Mouse (Mus musculus): ENCODE measurements at regions not wholly inside any gene's neighbourhood (a gene's known extent, or its start where the extent isn't known, plus 50 kb on each side); places are given as distances from the start of the nearest gene placed in this dataset.

DNA sequence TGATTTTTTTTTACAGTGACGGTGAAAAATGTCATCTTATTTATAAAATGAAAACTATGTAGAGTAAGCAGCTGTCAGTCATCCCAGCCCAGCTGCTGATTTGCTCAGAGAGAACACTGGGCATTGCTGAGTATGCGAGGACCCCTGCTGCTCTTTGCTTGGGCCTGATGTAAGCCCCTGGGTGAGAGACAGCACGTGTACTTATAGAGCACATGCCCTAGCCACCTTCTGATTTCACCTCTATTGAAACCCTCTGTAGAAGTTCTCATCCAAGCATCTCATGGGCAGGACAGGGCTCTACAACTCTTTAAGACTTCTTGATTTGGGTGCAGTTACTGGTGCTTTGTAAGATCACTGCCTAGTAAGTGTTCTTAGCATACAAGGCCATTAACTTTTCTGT is 182.2 kb downstream of the Rab11fip2 start:
- no peak for ATAC-seq

DNA sequence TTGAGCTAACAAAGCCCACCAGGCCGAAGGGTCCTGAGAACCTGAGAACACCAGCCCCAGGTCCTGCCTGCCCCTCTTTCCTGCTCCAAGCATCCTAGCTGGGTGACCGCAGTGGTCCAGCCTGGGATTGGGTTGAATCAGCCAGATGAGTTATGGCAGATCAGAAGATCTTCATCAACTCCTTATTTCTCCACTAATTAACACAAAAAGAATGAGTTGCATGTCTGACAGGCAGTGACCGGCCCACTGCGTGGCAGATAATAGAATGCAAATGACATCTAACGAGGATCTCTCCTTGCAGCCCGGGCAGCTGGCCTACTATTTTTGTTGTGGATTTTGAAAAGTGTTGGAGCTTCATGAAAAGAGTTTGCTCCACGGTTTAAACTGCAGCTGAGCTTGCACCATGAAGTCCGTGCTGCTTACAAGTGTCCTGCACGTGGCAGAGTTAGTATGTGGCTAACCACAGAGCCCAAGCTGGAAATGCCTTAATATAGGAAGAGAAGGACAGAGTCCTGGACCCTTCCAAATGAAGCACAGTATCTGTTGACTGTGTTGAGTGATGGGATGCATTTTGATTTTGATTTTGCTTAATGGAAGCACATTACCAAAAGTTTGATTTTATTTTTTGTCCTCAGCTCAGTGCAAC is 158.9 kb downstream of the Rab11fip2 start:
- no peak for ATAC-seq

DNA sequence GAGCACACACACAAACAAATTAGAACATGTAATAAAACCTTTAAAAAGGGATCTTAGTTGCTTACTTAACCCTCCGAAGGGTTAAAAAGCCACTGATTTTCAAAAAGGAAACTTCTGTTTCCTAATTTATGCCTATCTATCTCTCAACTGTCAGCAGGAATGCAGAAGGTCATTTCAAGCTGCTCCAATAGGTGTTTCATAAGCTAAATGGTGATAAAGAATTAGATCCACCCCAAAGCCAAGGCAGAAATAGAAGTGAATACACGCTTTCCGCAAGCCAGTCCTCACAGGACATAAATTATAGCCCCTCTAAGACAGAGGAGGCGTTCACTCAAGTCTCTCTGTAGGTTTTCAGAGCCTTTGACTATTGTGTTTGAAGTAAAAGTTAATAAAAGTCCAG is 112.2 kb downstream of the Rab11fip2 start:
- no peak for ATAC-seq

DNA sequence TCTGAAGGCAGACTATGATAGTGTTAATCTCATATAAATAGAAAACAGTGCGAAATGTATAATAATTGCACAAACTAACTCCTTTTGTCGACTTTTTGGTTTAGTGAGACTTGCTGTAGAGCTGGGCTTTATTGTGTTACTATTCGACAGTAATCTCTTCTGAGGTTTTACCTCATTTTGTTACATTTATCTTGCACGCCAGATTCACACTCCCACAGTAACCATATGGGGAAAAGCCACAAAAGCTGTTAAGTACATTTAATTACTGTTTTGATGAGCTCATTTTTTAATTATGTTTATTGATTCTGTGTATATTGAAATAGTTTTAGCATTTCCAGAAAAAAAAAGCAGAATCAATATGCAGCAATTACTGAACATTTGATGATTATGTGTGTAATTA is 106.3 kb downstream of the Rab11fip2 start:
- no peak for ATAC-seq

DNA sequence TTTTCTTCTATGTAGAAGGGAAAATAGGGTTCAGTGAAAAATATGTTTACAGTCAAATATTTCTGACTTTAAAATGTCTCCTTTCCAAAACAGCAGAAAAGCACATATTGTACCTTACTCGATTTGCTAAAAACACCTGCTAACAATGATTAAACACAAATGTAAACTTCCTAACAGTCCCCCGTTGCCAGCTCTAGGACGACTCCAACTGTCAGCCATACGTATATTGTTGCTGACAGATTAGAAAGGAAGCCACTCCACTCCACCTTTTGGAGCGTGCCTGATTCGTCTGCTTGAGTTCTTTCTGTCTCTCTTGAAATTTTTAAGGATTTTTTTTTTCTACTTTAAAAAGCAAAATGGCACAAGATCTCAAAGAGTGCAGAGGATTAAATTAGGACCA is 105.8 kb downstream of the Rab11fip2 start:
- ATAC-seq: no peak

DNA sequence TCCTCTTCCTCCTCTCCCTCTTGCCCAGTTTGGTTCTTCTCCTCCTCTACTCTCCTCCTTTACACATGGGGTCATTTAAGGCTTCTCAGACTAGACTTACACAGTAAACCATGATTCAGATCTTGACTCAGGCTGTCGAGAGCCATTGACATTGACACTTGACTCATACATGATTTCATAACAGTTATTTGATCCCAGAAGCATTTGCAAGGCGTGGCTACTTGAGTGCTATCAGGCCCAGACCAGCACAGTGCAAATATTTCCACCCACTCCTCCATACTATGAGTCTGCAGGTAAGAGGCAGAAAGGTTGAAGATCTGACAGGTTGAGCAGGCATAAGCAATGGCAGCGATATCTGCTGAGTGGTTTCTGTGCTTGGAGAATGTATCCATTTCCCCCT is 99.2 kb downstream of the Rab11fip2 start:
- no peak for ATAC-seq

DNA sequence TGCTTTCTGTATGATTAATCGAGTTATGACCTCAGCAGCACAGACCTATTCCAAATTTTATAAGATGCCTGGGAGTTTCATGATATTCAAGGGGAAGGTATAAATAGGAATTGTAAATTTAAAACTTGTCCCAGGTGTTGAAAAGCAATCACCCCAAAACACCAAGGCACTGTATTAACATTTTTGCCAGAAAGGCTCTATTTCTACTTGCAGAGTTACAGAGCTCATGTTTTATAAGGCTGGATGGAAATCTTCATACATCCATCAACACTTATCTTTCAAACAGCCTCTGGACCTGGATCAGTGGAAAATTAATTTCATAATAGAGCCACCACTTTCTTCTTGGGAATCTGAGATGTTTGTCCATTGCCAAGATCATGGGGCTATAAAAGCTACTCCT is 96.6 kb downstream of the Rab11fip2 start:
- no peak for ATAC-seq

DNA sequence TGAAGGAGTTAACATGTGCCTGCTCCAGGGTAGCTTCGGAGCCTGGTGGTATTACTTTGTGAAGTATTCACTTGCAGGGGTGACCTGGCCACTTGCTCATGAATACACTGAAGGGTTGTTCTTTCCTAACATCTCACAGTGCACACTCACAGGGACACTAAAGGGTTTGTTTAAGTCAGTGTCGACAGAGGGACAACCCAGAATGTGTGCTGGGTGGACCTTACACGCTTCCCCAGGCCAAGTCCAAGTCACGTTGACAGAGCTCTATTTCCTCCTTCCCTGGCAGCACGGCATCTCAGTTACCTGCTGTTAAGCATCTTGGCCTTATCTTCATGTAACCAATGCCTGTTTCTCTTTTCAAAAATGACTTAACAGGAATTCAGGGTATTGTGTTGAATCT is 92.8 kb downstream of the Rab11fip2 start:
- no peak for ATAC-seq

DNA sequence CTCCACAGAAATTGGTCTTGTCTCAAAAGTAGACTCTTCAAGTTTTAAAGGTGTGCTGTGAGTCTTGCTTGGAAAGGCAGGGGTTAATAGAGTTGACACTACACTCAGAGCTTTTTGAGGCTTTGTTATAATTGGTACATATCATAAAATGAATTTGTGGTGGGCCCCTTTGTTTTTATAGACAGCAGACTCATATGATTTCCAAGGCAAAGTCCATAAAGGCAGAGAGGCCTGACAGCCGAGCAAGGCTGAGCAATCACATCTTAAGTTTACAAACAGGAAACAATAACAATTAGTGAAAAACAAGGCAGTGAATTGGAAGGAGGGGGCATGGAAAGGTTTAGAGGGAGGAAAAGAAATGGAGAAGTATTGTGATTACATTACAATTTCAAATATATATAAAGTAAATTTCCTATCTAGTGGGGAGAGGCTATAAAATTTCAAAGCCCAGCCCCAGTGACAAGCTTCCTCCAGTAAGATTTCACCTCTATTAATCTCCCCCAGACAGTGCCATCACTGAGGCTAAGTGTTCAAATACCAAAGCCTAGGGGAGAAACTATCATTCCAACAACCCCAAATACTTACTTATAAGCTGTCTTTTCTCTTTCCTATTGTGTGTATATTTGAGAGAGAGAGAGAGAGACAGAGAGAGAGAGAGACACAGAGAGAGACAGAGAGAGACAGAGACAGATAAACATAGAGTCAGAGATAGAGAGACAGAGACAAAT is 91.3 kb downstream of the Rab11fip2 start:
- no peak for ATAC-seq
